Comparison of ENCODE assay signal across 8 mouse cellular contexts in genomic region chr11:23007481-23008180, GRCm38 (mm10). TPM values are rescaled to one million over a fixed set of nuclear protein-coding genes. Genes with fewer than 3 reads are reported as not detected.
A peak's percentile ranks its signal among the peaks of the same experiment; 100 is the strongest.
DNase-seq lines count a peak whose midpoint lies in the region; ATAC-seq and TF ChIP-seq lines count a peak whose summit lies in the region.

Gene Fam161a (plus strand): TSS chr11:23007531.

- TF ChIP-seq POLR2A in cerebellum, adult 2 months (IDR thresholded peaks at IDR 0.05; ENCODE audit: borderline replicate concordance, insufficient read depth, low read length): peak; percentile 64; the same call in 1 of the 2 replicates
- TF ChIP-seq POLR2A in testis, adult 2 months (IDR thresholded peaks at IDR 0.05; ENCODE audit: control insufficient read depth, low read depth, low read length): peak; percentile 25; the same call in 1 of the 2 replicates

- peak within 1 kb of the TSS; percentile 76 for H3K4me3 ChIP-seq in cerebellum, adult 2 months (replicated peaks; ENCODE audit: insufficient read depth, low read depth, low read length)
- H3K4me3 ChIP-seq in forebrain, embryonic 16.5 days (replicated peaks; ENCODE audit: low read length): peak within 1 kb of the TSS; percentile 66
- peak within 1 kb of the TSS; percentile 56 for H3K4me3 ChIP-seq in neural tube, embryonic 14.5 days (ENCODE audit: low read depth, low read length)
- H3K4me3 ChIP-seq in testis, adult 2 months (ENCODE audit: control insufficient read depth, low read depth, low read length): peak within 1 kb of the TSS; percentile 98

- H3K9me3 ChIP-seq in forebrain, embryonic 16.5 days (ENCODE audit: control insufficient read depth, low read length): no peaks in the 10 kb centered on the region
- H3K9me3 ChIP-seq in neural tube, embryonic 14.5 days (ENCODE audit: control insufficient read depth, low read length): no peaks in the 10 kb centered on the region

- under 1% methylated on average over 22 of the region's 22 CpGs for WGBS in cerebellum, adult 2 months
- under 1% methylated on average over 22 of the region's 22 CpGs for WGBS in forebrain, embryonic 16.5 days
- under 1% methylated on average over 22 of the region's 22 CpGs for WGBS in neural tube, embryonic 14.5 days

- TF ChIP-seq CTCF in cerebellum, adult 2 months (IDR thresholded peaks at IDR 0.05; ENCODE audit: borderline replicate concordance, insufficient read depth, low read depth, low read length): no peak
- no peak for TF ChIP-seq CTCF in testis, adult 2 months (IDR thresholded peaks at IDR 0.05; ENCODE audit: control insufficient read depth, insufficient read depth, insufficient replicate concordance, low read depth, low read length)

- H3K9ac ChIP-seq in forebrain, embryonic 16.5 days (replicated peaks; ENCODE audit: low read depth, low read length): peak within 1 kb of the TSS; percentile 82
- H3K9ac ChIP-seq in neural tube, embryonic 14.5 days (replicated peaks; ENCODE audit: low read depth, low read length): peak within 1 kb of the TSS; percentile 74

- no peaks in the 10 kb centered on the region for H3K27me3 ChIP-seq in cerebellum, adult 2 months (ENCODE audit: control insufficient read depth, insufficient read depth, low read length)
- no peaks in the 10 kb centered on the region for H3K27me3 ChIP-seq in forebrain, embryonic 16.5 days (replicated peaks; ENCODE audit: control insufficient read depth, insufficient read depth, low read length)
- H3K27me3 ChIP-seq in neural tube, embryonic 14.5 days (ENCODE audit: control insufficient read depth, insufficient read depth, low read length): no peaks in the 10 kb centered on the region
- no peaks in the 10 kb centered on the region for H3K27me3 ChIP-seq in testis, adult 2 months (ENCODE audit: control insufficient read depth, insufficient read depth, low read length)

- intact Hi-C loops in heart, postnatal 36 days (cut with DNase I): loop anchor here (1.0 to 5.0 kb wide), 4 partner anchors 15 to 265 kb away; no protein-coding TSS in a partner anchor

- peak within 1 kb of the TSS; percentile 48 for H3K27ac ChIP-seq in cerebellum, adult 2 months (ENCODE audit: insufficient read depth, low read length)
- H3K27ac ChIP-seq in forebrain, embryonic 16.5 days (ENCODE audit: low read length): peak within 1 kb of the TSS; percentile 86
- H3K27ac ChIP-seq in neural tube, embryonic 14.5 days (ENCODE audit: low read depth, low read length): peak within 1 kb of the TSS; percentile 94
- peak within 1 kb of the TSS; percentile 96 for H3K27ac ChIP-seq in testis, adult 2 months (ENCODE audit: control insufficient read depth, insufficient read depth, low read depth, low read length)

- peak; percentile 96 for DNase-seq in MN1 (ENCODE audit: low spot score)
- DNase-seq in cerebellum, adult 2 months: peak; percentile 82 to 96
- DNase-seq in heart, postnatal 36 days: peak; percentile 72 to 80
- DNase-seq in layer of hippocampus, adult 18-20 months (ENCODE audit: low spot score in 2 of 2): peak; percentile 78 to 96
- DNase-seq in lung, adult 18-20 months: peak; percentile 77 to 90

- peak within 1 kb of the TSS; percentile 68 for H3K4me2 ChIP-seq in forebrain, embryonic 16.5 days (ENCODE audit: low read length)
- H3K4me2 ChIP-seq in neural tube, embryonic 14.5 days (ENCODE audit: low read depth, low read length): peak within 1 kb of the TSS; percentile 71

- peaks cover 11% of the 10 kb centered on the region for H3K36me3 ChIP-seq in forebrain, embryonic 16.5 days (ENCODE audit: control insufficient read depth, insufficient read depth)
- H3K36me3 ChIP-seq in neural tube, embryonic 14.5 days (ENCODE audit: control insufficient read depth, insufficient read depth, low read length): peaks cover 12% of the 10 kb centered on the region
- no peaks in the 10 kb centered on the region; the same call in none of the 2 replicates for H3K36me3 ChIP-seq in testis, adult 2 months (ENCODE audit: control insufficient read depth, insufficient read depth, low read length)

- peak; percentile 94 for ATAC-seq in forebrain, embryonic 16.5 days
- ATAC-seq in neural tube, embryonic 14.5 days (ENCODE audit: low read depth): peak; percentile 95

- no peaks in the 10 kb centered on the region; the same call in 1 of the 2 replicates for H3K4me1 ChIP-seq in cerebellum, adult 2 months (ENCODE audit: control insufficient read depth, insufficient read depth, low read length)
- peaks cover 7% of the 10 kb centered on the region; the same call in 1 of the 2 replicates for H3K4me1 ChIP-seq in forebrain, embryonic 16.5 days (replicated peaks; ENCODE audit: control insufficient read depth, insufficient read depth, low read length)
- H3K4me1 ChIP-seq in neural tube, embryonic 14.5 days (ENCODE audit: control insufficient read depth, insufficient read depth, low read length): no peaks in the 10 kb centered on the region; the same call in 1 of the 2 replicates
- H3K4me1 ChIP-seq in testis, adult 2 months (ENCODE audit: control insufficient read depth, insufficient read depth, low read length): no peaks in the 10 kb centered on the region; the same call in 1 of the 2 replicates

RNA-seq across cellular contexts. Expression of gene Fam161a, which starts in this region (rescaled TPM):
- 4.6 and 5.1 TPM in 2 replicates for polyA plus RNA-seq in cerebellum, adult 2 months (2012; rRNA removed)
- 3.6 and 3.9 TPM in 2 replicates for polyA plus RNA-seq in forebrain, embryonic 16.5 days (2015; fragmentation: Nextera tagmentation; extraction: Ambion mirVana)
- total RNA-seq in heart, postnatal 36 days (2021): 1 to 10 TPM; 2.0 to 4.2 TPM
- 1 to 10 TPM; 3.2 to 4.2 TPM for total RNA-seq in layer of hippocampus, adult 18-20 months (2021)
- 4.1 and 4.2 TPM in 2 replicates for polyA plus RNA-seq in neural tube, embryonic 14.5 days (2014; fragmentation: Nextera tagmentation; extraction: Ambion mirVana)
- polyA plus RNA-seq in testis, adult 2 months (2012; rRNA removed): 75.4 and 75.9 TPM in 2 replicates

Comparison
In these comparisons a context has a peak if more than half of its experiments do, and no peak if none do; other contexts are left out.
1. Peak in every context shown above with its lines: DNase-seq, ATAC-seq, H3K4me3 ChIP-seq and H3K27ac ChIP-seq.
2. RNA of gene Fam161a (polyA plus RNA-seq): 75.4 to 75.9 TPM in testis, adult 2 months; 4.6 to 5.1 TPM in cerebellum, adult 2 months, 4.1 to 4.2 TPM in neural tube, embryonic 14.5 days and 3.6 to 3.9 TPM in forebrain, embryonic 16.5 days; every median in the first group is over 10 times any median in the second.